Mouse (Mus musculus): Measurements from ENCODE around the gene Ano6.

Gene Ano6

GRCm38 (mm10) chr15:95855953-95856352 lies 65.3 kb downstream of the Ano6 start:
- DNase-seq (ENCODE audit: low spot score) = peak; percentile 45

DNA sequence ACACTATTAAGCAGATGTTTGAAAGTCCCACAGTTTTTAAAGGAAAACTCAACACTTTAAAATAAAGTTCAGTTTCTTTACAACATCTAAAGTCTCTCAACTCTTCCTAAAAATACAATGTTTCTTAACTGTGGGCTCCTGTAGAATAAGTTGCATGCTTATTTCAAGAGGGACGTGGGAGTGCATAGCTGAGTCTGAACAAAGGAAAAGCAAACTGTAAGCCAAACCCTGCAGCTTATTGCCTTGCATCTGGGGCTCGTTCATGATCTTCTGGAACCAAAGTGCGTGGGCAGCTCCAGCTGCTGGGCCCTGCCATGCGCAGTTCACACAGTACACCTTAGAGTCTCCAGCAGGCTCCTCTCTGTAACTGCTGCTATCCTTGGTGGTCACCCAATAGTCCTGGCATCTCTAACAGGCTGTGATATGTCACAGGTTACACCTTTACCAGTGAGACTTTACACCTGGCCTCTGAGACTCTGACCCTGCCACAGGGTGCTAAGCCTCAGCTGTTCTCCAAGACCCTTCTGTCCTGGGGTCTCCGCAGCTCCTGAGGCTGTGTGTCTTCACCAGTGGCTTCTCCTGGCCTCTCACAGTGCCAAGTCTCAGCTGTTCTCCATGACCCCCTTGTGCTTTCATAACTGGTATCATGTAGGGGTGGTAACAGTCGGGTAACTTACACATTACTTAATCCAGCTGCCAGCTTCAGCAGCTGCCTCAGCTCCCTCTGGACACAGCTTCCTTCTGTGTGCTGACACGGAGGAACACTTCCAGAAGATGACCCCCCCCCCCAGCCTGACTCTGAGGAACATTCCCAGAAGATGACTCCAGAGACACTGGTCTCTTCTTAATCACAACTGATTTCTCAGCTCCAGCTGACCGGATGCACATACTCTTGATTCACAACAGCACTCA lies 66.3 kb downstream of the Ano6 start:
- DNase-seq (ENCODE audit: low spot score) = no peak

DNA sequence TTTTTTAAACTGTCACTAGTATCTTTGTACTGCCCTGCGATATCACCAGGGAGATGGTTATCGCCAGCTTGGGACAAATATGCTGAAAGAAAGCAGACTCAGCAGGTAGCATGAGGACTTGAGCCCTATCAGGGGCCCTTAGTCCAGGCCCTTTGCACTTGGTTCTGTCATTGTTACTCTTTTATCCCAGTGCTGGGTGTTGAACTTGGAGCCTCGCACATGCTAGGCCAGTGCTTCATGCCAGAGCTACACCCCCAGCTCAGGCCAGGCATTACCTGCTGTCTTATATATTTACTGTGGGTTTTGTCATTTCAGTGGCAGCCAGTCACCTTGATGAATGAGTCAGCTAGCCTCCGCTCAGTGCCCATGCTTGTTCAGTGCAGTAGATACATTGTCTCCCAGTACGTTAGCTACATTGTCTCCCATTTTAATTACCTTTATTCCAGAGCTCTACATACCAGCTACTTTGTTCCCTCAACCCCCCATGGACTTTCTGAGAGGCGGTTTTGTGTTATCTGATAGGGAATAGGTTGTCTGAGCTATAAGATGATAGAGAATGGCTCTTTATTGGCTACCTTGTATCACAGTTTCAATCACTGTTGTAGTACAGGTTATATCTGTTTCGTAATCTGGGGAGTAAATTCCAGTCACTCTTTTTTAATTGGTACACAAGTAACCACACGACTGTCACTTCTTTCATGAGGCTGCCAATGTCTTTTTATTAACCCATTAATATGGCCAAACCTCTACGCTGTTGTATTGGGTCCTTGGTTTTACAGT lies 68.4 kb downstream of the Ano6 start:
- no peak for DNase-seq (ENCODE audit: low spot score)

GRCm38 (mm10) chr15:95863865-95864660 lies 73.4 kb downstream of the Ano6 start:
- DNase-seq (ENCODE audit: low spot score) = no peak

GRCm38 (mm10) chr15:95865311-95866100 lies 74.9 kb downstream of the Ano6 start:
- no peak for DNase-seq (ENCODE audit: low spot score)

GRCm38 (mm10) chr15:95868172-95868571 lies 77.5 kb downstream of the Ano6 start:
- DNase-seq (ENCODE audit: low spot score) = no peak

GRCm38 (mm10) chr15:95869611-95870010 lies 79.0 kb downstream of the Ano6 start:
- DNase-seq (ENCODE audit: low spot score) = no peak

DNA sequence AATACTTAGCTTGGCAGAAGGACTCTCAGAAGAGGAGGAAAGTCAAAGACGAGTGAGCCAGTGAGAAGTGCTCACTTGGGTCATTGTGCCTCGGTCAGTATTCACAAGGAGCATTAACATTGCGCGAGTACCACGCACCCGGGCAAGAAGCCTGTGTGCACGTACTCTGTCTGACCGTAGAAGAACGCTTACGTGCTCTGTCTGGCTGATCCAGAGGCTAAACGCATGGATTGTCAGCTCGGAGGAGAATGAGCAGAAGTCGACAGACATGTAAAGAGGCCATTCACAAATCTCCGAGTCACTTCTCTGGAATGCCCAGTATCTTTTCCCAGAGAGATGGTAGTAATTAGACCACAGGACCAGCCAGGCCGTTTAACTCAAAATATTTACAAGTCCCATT lies 81.0 kb downstream of the Ano6 start:
- DNase-seq (ENCODE audit: low spot score) = no peak

DNA sequence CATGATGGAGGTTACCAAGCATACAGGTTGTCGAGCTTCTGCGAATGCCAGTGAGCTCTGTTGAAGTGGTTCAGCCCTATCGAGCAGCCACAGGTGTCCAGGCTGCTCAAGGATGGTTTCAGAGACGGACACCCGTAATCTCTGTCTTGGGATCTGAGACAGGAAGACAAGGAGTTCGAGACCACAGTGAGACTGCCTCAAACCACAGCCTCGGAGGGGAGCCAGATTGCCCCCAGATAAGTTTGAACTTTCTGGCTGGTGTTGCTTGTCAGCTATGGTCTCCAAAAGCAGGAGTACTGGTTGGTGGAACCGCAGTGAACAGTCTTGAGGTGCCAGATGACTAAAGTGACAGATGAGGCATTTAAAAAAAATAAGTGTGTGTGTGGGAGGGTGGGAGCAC lies 81.8 kb downstream of the Ano6 start:
- DNase-seq (ENCODE audit: low spot score) = no peak

GRCm38 (mm10) chr15:95873276-95873675 lies 82.6 kb downstream of the Ano6 start:
- DNase-seq (ENCODE audit: low spot score) = no peak

DNA sequence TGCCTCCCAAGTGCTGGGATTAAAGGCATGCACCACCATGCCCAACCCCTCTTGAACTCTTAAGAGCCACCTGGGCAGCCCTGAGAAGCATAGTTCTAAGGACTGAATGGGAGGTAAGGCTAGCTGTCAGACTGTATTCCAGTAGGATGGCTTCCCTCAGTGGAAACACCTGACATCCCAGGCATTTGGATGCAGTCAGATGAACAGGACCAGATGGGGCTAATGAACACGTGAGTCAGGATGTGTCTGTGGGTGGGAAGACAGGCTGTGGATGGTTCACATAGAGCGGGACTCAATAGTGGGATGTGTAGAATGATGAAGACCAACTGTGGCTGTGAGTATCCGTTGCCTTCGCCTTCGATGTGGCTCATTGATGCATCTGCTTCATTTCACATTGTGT lies 83.6 kb downstream of the Ano6 start:
- DNase-seq (ENCODE audit: low spot score) = no peak

GRCm38 (mm10) chr15:95874726-95875125 lies 84.1 kb downstream of the Ano6 start:
- no peak for DNase-seq (ENCODE audit: low spot score)

GRCm38 (mm10) chr15:95875898-95876297 lies 85.3 kb downstream of the Ano6 start:
- DNase-seq (ENCODE audit: low spot score) = no peak

- peak; percentile 33 for DNase-seq (ENCODE audit: low spot score)
These were observed 90.0 kb downstream of the Ano6 start for GRCm38 (mm10) chr15:95880616-95881151.

DNA sequence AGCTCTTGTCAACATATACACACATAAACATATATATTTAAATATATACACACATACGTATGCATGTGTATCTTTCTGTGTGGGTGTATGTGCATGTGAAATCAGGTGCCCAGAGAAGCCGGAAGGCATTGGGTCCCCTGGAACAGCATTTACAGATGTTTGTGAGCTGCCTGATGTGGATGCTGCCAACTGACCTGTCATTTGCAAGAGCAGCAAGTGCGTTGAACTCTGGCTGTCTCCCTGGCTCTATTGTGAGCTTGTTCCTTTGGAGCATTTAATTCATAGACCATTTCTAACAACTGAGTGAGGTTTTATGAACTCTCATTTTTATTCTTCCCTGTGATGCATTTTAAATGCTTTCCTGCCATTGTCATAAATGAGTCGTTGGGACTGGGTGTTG lies 91.8 kb downstream of the Ano6 start:
- no peak for DNase-seq (ENCODE audit: low spot score)

- DNase-seq (ENCODE audit: low spot score) = no peak
These were observed 92.9 kb downstream of the Ano6 start for GRCm38 (mm10) chr15:95883559-95883958.

DNA sequence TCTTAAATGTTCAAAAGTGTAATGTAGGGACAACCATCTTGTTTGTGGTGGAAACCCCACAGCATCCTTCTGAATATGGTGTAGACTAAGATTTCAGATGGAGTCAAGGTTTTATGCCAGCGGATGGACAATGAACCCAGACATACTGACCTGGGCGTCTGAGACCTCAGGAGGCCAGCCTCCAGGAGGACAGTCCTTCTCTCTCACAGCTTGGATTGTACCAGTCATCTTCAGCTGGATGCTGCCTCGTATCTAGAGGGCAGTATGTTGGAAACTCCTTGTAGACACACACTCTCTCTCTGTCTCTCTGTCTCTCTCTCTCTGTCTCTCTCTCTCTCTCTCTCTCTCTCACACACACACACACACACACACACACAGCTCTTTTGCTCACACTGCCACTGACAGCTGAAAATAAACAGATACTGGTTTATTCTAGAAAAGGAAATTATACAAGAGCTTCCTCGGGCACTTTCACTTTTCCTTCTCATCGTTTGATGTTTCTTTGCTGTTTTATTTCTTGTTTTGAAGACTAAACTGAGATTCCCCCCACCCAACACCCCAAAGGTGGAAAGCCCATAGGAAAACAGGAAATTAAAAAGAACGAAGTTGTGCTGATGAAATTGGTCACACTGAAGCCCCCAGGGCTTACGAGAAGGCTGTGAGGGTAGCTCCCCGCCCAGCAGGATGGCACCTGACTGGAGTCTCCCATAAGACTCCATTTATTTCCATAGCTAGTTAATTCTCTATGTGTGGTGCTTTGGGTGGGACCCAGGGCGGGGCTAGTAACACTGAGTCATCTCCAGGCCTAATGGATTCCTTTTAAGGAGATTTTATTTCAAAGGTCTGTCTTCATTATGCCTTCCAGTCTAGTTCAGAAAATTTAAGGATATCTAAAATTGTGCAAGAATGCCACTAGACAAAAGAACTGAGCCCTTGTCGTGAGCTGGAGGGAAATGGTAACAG lies 94.3 kb downstream of the Ano6 start:
- no peak for DNase-seq (ENCODE audit: low spot score)

DNA sequence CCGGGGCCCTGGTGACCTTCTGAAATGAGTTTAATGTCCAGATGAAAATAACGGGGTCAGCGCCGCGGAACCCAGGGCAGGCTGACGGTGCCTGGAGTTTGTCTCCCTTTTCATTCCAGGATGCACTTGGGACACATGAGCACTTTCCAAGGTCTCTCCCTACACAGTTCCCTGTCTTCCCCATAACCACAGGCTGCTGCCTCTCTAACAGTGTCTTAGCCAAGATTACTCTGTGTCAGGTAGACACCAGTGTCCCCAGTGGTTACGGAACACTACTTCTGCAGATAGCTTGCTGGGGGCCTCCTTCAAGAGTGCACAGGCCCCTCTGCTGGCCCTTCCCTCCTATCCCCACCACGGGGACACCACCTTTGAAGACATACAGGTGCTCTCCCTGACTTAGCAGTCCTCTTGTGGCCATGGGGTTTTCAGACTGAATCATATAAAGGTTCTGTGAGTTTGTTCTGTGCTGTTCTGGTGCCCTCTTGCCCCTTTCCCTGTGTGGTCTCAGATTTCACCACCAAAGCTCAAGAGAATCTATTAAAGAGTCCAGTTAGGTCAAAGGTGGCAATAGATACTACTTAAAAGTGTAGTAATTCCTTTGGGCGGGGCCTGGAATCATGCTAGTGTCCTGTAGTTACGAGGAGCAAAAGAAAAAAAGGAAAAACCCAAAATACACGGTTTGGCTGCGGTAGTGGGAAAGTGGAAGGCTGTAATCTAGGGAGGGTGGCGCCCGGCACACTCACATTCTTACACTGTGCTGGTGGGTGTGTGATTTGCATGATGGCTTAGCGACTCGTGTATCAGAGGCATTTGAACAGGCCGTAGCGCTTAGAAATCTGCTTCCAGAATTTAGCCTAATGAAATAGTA lies 95.5 kb downstream of the Ano6 start:
- DNase-seq (ENCODE audit: low spot score) = peak; percentile 59

DNA sequence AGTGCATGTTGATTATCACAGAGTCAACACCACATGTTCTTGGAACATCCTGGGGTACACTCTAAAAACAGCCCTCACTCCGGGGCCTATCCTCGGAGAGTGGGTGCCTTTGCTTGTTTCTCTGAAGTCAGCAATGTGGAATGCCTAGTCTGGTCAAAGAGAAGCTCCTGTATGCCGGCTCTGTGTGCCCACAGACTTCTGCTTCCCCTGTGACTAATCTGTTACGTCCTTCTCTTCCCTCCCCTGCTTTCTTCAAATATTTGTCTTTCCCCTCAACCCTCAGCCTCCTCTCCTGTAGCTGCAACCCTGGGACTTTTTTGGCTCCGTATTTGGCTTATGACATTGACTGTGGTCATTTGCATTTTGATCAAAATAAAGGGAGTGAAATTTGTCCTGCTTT lies 96.7 kb downstream of the Ano6 start:
- no peak for DNase-seq (ENCODE audit: low spot score)

All from embryo, embryonic 10.5 days (tissue).